ENCODE assay signal across 10 mouse cellular contexts in genomic region chr11:54778131-54778844, GRCm38 (mm10). TPM values are rescaled to one million over a fixed set of nuclear protein-coding genes. Genes with fewer than 3 reads are reported as not detected.
A peak's percentile ranks its signal among the peaks of the same experiment; 100 is the strongest.
DNase-seq lines count a peak whose midpoint lies in the region; ATAC-seq and TF ChIP-seq lines count a peak whose summit lies in the region.
"Had no signal": no experiment of that assay in that cellular context is flagged by ENCODE, and none has a peak within 500 bp of the region (broad histone marks: within the 10 kb centered on the region; RNA-seq: fewer than 3 reads in every experiment).

No protein-coding gene starts in this region.

- ATAC-seq in midbrain, postnatal 0 days (ENCODE audit: low FRiP score), result no peak
- no peak for ATAC-seq in midbrain, embryonic 11.5 days (ENCODE audit: low FRiP score)
- no peak for ATAC-seq in heart, embryonic 12.5 days (ENCODE audit: insufficient number of reproducible peaks, low FRiP score)

- peak; percentile 19 for DNase-seq in adrenal gland, adult 2 months
- DNase-seq in adrenal gland, postnatal 4 days (ENCODE audit: low spot score in 2 of 2), result no peak
- DNase-seq in midbrain, postnatal 0 days (ENCODE audit: low spot score), result peak; percentile 26
- no peak for DNase-seq in midbrain, embryonic 11.5 days (ENCODE audit: low spot score, missing footprints)
- no peak for DNase-seq in urinary bladder, postnatal 10 days (ENCODE audit: low spot score)
- DNase-seq in layer of hippocampus, adult 18-20 months (ENCODE audit: low spot score in 2 of 2), result no peak
- DNase-seq: kidney, adult 11 months had no signal

- TF ChIP-seq CTCF in midbrain, postnatal 0 days (IDR thresholded peaks at IDR 0.05), result no peak
- TF ChIP-seq CTCF in olfactory bulb, adult 2 months (IDR thresholded peaks at IDR 0.05; ENCODE audit: insufficient read depth, low read depth, low read length), result no peak

- WGBS in midbrain, postnatal 0 days, result 59% methylated on average over 1 of the region's 1 CpGs
- WGBS in midbrain, embryonic 11.5 days, result 90% methylated on average over 1 of the region's 1 CpGs
- 24% methylated on average over 1 of the region's 1 CpGs for WGBS in heart, embryonic 12.5 days
- WGBS in olfactory bulb, adult 2 months, result 18% methylated on average over 1 of the region's 1 CpGs

- no peaks in the 10 kb centered on the region for H3K9me3 ChIP-seq in midbrain, postnatal 0 days (ENCODE audit: low read length)
- H3K9me3 ChIP-seq in midbrain, embryonic 11.5 days (ENCODE audit: control insufficient read depth, low read length), result no peaks in the 10 kb centered on the region
- H3K9me3 ChIP-seq in heart, embryonic 12.5 days (replicated peaks), result no peaks in the 10 kb centered on the region
- H3K9me3 ChIP-seq: megakaryocyte, embryonic 14.5 days had no signal

- H3K36me3 ChIP-seq in midbrain, postnatal 0 days (ENCODE audit: insufficient read depth, low read length), result no peaks in the 10 kb centered on the region
- no peaks in the 10 kb centered on the region for H3K36me3 ChIP-seq in midbrain, embryonic 11.5 days (ENCODE audit: control insufficient read depth, insufficient read depth, low read length)
- H3K36me3 ChIP-seq in heart, embryonic 12.5 days, result no peaks in the 10 kb centered on the region

- no peak overlapping the region for H3K4me2 ChIP-seq in midbrain, postnatal 0 days (ENCODE audit: low read depth, low read length, poor library complexity, severe bottlenecking)
- no peak overlapping the region for H3K4me2 ChIP-seq in midbrain, embryonic 11.5 days
- H3K4me2 ChIP-seq in heart, embryonic 12.5 days, result no peak overlapping the region

- no peaks in the 10 kb centered on the region for H3K4me1 ChIP-seq in midbrain, postnatal 0 days (ENCODE audit: insufficient read depth, low read length)
- peaks cover 6% of the 10 kb centered on the region; the same call in 1 of the 2 replicates for H3K4me1 ChIP-seq in midbrain, embryonic 11.5 days (ENCODE audit: control insufficient read depth, insufficient read depth, low read length)
- H3K4me1 ChIP-seq in heart, embryonic 12.5 days (replicated peaks), result peaks cover 46% of the 10 kb centered on the region
- H3K4me1 ChIP-seq in olfactory bulb, adult 2 months (ENCODE audit: control insufficient read depth, insufficient read depth, low read length), result peaks cover 9% of the 10 kb centered on the region

- H3K27ac ChIP-seq in midbrain, postnatal 0 days (ENCODE audit: low read depth, low read length), result no peak overlapping the region
- no peak overlapping the region for H3K27ac ChIP-seq in midbrain, embryonic 11.5 days (ENCODE audit: low read depth, low read length)
- peak overlapping the region; percentile 30; the same call in 1 of the 2 replicates for H3K27ac ChIP-seq in heart, embryonic 12.5 days (ENCODE audit: poor library complexity, severe bottlenecking)
- H3K27ac ChIP-seq in olfactory bulb, adult 2 months (ENCODE audit: insufficient read depth, low read depth, low read length), result peak overlapping the region; percentile 73; the same call in 1 of the 2 replicates

- no peaks in the 10 kb centered on the region for H3K27me3 ChIP-seq in midbrain, postnatal 0 days (ENCODE audit: insufficient read depth, low read length)
- H3K27me3 ChIP-seq in midbrain, embryonic 11.5 days (ENCODE audit: control insufficient read depth, insufficient read depth, low read length), result no peaks in the 10 kb centered on the region
- H3K27me3 ChIP-seq in heart, embryonic 12.5 days (replicated peaks), result no peaks in the 10 kb centered on the region
- H3K27me3 ChIP-seq: megakaryocyte, embryonic 14.5 days had no signal

- no peak overlapping the region for H3K4me3 ChIP-seq in midbrain, postnatal 0 days (ENCODE audit: low read depth, low read length)
- H3K4me3 ChIP-seq in midbrain, embryonic 11.5 days (ENCODE audit: low read depth, low read length), result no peak overlapping the region
- H3K4me3 ChIP-seq in heart, embryonic 12.5 days, result no peak overlapping the region
- H3K4me3 ChIP-seq in olfactory bulb, adult 2 months (ENCODE audit: insufficient read depth, low read depth, low read length), result no peak overlapping the region
- H3K4me3 ChIP-seq: megakaryocyte, embryonic 14.5 days had no signal

- no peak overlapping the region for H3K9ac ChIP-seq in midbrain, postnatal 0 days (replicated peaks; ENCODE audit: low read length, poor library complexity, severe bottlenecking)
- H3K9ac ChIP-seq in midbrain, embryonic 11.5 days (ENCODE audit: low read length), result no peak overlapping the region
- H3K9ac ChIP-seq in heart, embryonic 12.5 days, result no peak overlapping the region

- no peak for TF ChIP-seq POLR2A in olfactory bulb, adult 2 months (IDR thresholded peaks at IDR 0.05; ENCODE audit: insufficient read depth, low read depth, low read length)

RNA-seq across cellular contexts. Expression of gene Cdc42se2, which starts 9.2 kb away (rescaled TPM):
- total RNA-seq in adrenal gland, adult 2 months (2021), result 10 to 100 TPM; 16.3 to 24.2 TPM
- polyA plus RNA-seq in adrenal gland, adult 2 months (2012; rRNA removed), result 9.8 and 11.6 TPM in 2 replicates
- 10 to 100 TPM; 34.8 to 39.1 TPM for total RNA-seq in adrenal gland, postnatal 4 days (2021)
- 134 and 137 TPM in 2 replicates for total RNA-seq in midbrain, postnatal 0 days (2014; rRNA removed)
- polyA plus RNA-seq in midbrain, postnatal 0 days (2015; fragmentation: Nextera tagmentation; extraction: Ambion mirVana), result 130 and 134 TPM in 2 replicates
- polyA plus RNA-seq in midbrain, embryonic 11.5 days (2014; fragmentation: Nextera tagmentation; extraction: Ambion mirVana), result 259 and 281 TPM in 2 replicates
- polyA plus RNA-seq in heart, embryonic 12.5 days (2016; fragmentation: Nextera tagmentation; extraction: Ambion mirVana), result 68.7 and 68.9 TPM in 2 replicates
- 199 and 303 TPM in 2 replicates for polyA plus RNA-seq in olfactory bulb, adult 2 months (2012; ENCODE audit: insufficient read depth, insufficient read length, low replicate concordance, missing spikeins)
- 100 to 1,000 TPM; 135 to 144 TPM for total RNA-seq in layer of hippocampus, adult 18-20 months (2021)

Comparison
In these comparisons a context has a peak if more than half of its experiments do, and no peak if none do; other contexts are left out.
1. DNase-seq: peak in adrenal gland, adult 2 months (single experiment) and midbrain, postnatal 0 days (single experiment); none in adrenal gland, postnatal 4 days (0 of 2), midbrain, embryonic 11.5 days (single experiment), urinary bladder, postnatal 10 days (single experiment) and layer of hippocampus, adult 18-20 months (0 of 2).
2. H3K27ac ChIP-seq: peak in heart, embryonic 12.5 days (single experiment) and olfactory bulb, adult 2 months (single experiment); none in midbrain, postnatal 0 days (single experiment) and midbrain, embryonic 11.5 days (single experiment).